Mouse (Mus musculus) adrenal gland, adult 8-10 months (tissue): ENCODE data around the gene Upk3a. TPM values are rescaled to one million over a fixed set of nuclear protein-coding genes. Genes with fewer than 3 reads are reported as not detected.
"Not testable (repeated sequence)": the region's sequence is repeated elsewhere in the genome, so short reads cannot be mapped to it uniquely, and the experiment has no call there.

Source experiments
- DNase-seq: peaks from one replicate; pipeline ENCODE4 v3.0.0; 2022
- total RNA-seq, 4 experiments: library from RNA; stranded (reverse); gene quantifications; 2 replicates each; pipeline ENCODE4 v1.2.4; 2022

Upk3a gene
- total RNA-seq, 4 experiments from 2014 or later = not detected

DNA sequence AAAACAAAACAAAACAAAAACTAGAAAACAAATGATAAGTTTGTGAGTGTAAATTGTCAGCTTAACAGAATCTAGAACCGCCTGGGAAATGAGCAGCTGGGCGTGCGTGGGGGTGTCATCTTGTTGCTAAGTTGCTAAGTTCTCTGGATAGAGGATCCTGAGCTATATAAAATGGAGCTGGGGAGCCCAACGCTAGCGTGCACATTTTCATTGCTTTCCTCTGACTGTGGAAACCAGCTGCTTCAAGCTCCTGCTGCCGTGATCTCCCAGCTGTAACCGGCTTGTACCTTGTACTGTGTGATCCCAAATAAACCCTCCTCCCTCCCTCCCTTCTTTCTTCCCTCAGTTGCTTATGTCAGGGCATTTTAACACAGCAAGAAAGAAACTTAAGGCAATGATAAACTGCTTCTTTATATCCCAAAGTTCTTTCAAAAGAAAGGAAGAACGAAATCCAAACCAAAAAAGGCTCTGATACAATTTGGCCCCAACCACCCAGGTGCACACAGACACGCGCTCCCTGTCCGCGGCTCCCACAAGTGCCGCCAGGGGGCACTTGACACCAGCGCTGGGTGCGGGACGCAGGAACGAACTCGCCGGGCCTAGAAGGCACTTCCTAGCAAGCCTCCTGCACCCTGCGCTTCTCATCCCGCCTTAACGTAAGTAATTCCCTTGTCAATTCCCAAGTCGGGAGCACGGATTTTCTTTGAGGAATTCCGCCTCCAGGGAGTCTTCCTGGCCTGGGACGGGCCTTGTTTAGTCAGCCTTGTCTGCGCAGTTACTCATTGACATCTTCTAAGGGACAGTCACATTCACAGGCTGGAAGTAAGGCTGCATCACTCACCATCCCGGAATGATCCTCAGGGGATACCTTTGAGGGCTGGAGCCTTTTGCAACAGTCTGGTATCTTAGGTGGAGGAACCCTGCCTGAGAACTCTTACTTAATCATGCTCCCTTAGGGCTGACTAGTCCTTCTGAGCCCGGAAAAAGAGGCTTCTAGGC lies 15.7 kb upstream of the Upk3a start:
- DNase-seq = peak; percentile 50

DNA sequence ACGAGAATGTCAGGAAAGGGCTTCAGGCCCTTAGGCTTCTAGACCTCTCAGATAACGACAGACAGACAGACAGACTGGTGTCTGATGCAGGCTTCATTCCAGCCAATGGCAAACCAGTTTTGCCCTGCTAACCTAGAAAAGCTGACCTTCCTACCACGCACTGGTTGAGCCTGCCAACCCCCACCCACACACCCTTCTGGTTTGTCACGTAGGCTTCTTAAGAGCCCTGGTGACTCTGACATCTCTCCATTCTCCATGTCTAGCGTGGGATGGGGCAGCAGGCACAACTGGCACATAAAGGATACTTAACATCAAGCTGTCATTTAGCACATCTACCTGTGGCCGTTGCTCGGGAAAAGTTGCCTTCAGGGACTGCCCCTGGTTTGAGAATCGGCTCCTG lies 7.3 kb upstream of the Upk3a start:
- no peak for DNase-seq

DNA sequence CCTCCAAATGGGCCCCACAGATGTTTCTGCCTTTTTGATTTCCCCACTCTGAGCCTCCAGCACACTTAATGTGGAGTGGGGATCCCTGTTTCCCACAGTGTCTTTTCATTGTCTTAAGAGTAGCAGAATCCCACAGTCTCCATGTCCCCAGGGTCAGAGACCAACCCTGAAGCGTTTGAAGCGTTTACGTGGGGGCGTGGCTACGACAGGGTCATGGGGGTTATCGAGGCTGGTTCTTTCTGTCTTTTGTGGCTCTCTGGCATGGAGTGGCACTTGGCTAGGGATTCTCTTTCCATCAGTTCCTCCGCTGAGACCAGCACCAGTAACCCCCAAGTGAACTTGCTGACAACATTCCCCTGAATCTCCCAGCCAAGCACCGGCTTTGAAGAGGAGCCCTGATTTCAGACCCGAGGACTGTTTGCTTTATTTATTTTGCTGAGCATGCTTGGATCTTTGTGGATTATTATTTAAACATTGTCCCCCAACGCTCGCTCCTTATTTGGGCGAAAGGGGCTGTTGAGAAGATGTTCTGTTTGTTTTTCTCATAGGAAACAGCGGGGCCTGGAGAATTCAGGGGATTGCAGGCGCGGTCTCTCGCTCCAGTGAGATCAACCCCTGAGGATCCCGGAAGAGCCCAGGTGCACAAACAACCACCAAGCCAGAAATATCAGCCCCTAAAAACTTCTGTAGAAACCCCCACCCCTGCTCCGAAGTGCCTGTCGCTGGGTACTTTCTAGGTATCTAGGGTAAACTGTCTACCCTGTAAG lies 4.9 kb upstream of the Upk3a start:
- DNase-seq = no peak

DNA sequence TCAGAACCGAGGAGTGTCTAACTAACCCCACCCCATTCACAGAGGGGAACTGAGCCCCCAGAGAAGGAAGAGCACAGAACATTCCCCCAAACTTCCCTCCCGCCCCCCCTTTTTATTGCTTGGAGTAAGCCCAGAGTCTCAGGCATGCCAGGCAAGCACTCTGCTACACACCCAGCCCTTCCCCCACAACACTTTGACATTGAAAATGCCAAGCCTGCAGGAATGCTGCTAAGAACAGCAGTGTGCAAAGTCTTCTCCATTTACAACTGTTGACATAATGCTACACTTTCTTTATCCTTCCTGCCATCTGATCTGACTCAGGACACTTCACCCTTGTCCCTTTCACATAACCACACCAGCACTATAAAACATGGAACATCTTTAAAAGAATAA lies 4.3 kb upstream of the Upk3a start:
- no peak for DNase-seq

DNA sequence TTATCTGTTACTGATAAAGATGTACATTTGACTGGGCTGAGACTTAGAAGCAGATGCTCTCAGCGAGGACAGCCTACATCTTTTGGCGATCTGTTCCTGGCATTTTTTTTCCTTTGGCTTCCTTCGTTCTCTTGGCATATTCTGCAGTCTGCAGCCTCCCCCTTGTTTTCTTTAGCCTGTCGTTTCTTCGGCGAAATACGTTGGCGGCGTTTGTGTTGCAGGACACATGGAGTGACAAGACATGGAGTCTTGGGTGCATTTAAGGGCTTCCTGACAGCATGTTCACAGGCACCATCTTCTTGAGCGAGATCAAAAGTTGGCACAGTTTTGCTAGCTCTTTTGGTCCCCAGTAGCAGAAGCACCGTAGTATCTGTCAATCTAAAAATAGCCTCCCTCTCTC lies 1.2 kb upstream of the Upk3a start:
- no peak for DNase-seq

DNA sequence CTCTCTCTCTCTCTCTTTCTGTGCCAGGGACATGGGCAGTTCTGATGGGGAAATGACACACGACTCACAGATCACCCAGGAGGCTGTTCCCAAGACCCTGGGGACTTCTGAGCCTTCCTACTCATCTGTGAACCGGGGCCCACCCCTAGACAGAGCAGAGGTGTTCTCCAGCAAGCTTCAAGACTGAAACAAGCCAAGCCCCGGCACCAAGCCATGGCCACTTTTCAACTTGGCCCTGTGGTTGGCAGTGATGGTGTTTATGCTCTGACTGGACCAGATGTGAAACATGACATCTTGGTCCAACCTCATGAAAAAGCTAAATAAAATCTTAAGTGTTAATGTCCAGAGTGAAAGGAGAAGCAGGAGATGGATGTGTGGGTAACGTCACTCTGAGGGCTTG lies 5.3 kb downstream of the Upk3a start:
- DNase-seq = no peak

DNA sequence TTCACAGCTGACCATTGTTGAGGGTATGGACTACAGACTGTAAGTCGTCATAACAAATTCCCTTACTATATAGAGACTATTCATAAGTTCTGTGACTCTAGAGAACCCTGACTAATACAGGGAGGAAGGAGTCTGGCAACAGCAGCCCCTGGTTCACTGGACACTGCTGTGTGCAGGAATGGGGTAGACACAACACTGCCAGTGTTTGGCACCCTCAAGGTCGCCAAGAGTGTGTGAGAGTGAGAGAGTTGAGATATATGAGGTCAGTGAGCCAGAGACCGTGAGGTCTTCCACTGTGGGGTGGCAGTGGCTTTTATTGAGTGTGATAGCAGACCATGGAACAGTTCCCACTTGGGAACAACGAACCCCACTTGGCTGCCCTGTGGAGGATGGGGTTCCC lies 9.3 kb downstream of the Upk3a start:
- DNase-seq = no peak

DNA sequence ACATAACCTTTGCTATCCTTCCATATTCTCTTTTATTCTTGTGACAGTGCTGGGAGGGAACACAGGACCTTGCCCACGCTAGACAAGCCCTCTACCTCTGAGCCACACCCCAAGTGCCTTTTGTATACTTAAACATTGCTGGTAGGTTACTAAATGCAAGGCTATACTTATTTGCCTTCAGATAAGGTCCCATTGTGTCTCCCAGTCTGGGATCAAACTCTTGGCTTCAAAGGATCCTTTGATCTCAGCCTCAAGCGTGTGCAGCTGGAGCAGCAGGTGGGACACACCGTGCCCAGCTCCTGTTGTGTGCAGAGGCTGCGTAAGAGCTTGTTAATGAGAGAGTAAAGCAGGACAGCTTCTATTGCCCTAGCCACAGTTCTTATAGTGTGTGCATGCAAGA lies 10.8 kb downstream of the Upk3a start:
- DNase-seq = no peak

DNA sequence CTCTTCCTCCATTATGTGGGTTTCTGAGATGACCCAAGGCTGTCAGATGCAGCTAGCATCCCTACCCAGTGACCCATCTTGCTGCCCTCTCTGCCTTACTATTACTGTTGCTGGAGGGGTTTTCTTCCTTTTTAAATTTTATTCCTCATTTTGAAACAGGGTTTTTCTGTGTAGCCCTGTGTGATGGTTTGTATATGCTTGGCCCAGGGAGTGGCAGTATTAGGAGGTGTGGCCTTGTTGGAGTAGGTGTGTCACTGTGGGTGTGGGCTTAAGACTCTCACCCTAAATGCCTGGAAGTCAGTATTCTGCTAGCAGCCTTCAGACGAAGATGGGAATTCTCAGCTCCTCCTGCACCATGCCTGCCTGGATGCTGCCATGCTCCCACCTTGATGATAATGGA lies 11.7 kb downstream of the Upk3a start, which contains the start of gene Fam118a:
TSS of gene Fam118a (plus strand) at position 301 of the 400 bp plus-strand sequence.
- DNase-seq = not testable (repeated sequence)

DNA sequence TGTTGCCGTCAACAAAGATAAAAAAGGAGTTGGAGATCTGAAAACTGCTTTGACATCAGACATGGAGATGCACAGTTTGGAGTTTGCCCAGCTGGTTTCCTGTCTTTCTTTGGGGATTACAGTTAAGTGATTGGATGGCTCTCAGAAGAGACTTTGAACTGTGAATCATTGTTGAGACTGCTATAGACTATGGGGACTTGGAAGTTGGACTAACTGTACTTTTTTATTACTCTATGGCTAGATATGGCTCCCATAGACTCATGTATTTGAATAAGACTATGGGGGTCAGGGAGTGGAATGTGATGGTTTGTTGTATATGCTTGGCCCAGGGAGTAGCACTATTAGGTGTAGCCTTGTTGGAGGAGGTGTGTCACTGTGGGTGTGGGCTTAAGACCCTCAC lies 13.7 kb downstream of the Upk3a start:
- not testable (repeated sequence) for DNase-seq

DNA sequence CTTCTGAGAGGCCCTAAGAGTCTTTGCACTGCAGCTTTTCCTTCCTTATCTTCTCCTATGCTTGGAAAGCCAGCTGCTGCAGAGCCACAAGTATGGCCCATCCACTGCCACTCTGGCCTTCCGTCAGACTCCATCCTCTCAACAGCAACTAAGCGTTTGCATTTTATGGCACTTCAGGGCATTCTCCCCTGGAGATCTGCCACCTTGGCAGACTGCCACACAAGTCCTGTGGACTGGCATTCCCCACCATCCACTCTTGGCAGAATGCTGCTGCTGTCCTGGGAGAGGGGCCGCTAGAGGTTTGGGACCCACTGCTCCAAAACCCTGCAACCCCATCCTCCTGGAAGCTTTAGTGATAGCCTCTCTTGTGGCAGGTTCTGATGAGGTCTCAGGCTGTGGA lies 14.9 kb downstream of the Upk3a start:
- no peak for DNase-seq

DNA sequence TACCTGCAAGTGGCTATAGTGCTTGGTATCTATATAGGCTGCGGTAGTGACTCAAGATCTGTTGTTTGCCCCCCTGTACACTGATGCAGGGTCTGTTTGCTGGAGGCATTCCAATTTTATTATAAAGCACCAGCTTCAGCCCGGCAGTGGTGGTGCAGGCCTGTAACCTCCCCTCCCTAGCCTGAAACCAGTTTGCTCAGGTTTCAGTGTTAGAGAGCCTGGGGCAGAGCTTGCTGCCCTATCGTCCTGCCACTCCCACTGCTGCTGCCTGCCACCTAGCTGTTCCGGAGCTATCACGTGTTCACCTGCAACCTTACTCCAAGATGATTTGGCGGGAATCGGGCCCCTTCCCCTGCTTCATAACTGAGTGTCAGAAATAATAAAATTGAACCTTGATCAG lies 17.0 kb downstream of the Upk3a start:
- DNase-seq = not testable (repeated sequence)

DNA sequence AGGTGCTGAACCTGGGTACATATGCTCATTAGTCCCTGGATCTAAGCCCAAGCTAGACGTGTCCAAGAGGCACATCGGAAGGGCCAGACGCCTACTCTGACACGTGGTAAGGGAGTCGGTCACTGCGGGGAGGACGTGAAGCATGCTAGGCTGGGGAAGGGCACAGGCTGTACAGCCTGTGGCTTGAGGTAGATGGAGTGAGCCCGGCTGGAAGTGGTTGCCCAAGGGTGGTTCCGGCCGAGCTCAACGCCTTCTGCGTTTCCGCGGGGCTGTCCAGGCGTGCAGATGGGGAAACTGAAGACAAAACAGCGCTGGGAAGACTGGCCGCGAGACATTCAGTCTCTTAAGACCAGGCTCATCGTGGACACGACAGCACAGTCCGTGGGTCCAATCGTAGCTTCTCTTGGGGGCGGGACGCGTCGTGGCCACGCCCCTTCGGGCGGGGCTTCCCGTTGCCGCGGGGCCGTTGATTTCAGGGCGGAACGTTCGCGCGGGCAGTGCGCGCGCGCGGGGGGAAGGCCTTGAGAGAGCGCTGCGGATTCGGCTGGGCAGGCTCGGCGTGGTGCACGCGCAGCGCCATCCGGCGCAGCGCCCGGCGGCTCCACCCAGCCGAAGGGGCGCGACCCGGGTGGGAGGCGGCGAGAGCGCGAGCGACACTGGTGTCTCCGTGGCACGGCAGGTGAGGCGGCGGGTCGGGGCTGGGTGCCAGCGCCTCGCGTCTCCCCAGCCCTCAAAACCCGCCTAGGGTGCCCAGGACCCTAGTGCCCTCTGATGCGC lies 19.8 kb downstream of the Upk3a start:
- DNase-seq = peak; percentile 97

DNA sequence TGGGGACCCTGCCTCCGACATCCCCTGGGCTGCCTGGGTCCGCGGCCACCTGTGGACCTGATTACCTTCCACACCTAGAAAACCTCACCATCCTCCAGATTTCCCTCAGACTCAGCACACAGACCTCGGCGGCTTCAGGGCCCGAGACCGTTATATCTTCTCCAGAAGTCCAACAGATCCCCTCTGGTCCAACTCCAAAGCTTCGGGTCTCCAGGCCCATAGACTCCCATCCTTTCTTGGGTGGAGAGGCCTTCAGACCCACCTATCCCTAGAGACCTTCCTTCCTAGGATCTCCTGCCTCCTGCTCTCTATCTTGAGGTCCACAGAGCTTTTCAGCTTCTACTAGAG lies 20.4 kb downstream of the Upk3a start:
- DNase-seq = no peak

DNA sequence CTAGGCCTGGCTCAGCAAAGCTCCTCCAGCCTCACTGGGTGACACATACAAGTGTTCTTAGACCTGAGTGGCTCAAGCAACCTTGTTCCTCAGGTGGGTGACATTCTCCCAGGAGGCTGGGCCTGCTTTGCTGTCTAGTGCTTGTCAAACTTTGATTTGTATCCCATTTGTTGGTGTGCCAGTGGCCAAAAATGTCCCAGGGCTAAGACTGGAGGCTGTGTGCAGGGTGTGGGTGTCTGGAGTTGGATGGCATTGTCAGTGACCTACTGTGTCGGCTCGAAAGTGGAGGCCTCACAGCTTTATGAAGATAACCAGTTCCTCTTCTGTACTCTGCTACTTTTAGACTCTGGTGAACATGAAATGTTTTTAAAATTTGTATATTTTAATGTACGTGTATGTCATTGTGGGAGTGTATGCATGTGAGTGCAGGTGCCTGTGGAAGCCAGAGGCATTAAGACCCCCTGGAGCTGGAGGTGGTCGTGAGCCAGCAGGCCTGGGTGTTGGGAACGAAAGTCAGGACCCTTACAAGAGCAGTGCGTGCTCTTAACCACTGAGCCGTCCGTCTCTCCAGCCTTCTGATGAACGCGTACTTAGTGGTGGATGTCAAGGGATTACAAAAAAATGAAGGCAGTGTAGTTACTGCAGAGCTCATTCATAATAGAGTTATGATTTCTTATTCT lies 24.7 kb downstream of the Upk3a start:
- DNase-seq = no peak

DNA sequence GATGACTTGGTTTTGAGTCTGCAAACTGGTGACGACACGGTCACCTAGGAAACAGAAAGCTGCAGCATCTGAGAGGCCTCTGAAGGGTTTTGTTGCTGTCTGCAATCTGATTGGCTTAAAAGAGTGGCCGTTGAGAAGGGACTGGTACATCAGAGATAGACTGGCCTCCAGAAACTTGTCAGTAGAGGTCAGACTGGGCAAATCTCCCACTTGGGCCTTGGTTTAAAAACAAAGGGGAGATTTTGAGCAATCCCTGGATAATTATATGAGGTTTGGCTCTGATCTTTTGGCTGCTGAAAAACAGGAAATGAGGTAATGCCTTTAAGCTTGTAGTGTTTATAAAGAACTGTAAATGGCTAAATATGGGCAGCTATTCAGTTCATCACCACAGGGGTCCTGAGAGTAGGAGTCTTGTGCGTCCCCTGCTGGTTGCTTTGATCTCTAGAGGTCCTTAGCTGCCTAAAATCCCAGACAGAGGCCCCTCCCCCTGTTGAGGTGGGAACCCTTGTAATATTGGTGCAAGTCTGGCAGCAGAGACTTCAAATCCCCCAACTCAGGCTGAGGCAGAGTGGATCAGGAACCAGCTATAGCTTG lies 25.5 kb downstream of the Upk3a start:
- peak; percentile 75 for DNase-seq

DNA sequence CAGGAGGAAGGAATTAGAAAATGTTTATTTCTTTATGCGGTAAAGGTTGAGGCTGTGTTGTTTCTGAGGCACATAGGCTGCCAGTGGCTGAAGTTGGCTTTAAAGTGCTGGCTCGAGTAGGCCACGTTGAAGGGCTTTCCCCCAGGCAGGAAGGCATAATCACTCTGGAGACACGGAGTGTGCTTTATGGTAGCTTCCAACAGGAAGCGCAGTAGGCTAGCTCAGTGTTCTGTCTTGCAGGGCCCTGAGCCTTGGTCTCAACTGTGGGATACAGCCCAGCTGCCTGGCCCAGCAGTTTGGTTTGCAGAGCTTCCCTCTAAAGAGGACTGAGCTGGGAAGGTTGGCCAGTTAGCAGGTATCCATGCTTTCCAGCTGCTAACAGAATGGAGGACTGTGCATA lies 26.2 kb downstream of the Upk3a start:
- DNase-seq = no peak

DNA sequence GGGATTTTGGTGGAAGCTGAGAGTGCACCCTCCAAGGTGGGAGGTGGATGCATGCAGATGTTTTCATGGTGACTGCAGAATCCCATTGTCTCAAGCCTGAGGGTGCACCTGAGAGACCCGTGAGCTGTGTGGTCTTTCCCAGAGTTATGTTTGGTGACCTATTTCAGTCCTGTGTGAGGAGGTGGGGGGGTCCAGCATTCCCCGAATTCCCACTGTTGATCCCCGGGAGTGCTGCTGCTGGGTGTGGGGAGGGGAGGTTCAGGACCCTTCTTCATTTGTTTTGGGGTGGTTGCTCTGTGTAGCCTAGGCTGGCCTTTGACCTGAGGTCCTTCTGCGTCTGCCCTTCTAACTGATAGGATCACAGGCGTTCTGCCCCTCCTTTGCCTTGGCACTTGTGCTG lies 26.8 kb downstream of the Upk3a start:
- no peak for DNase-seq

DNA sequence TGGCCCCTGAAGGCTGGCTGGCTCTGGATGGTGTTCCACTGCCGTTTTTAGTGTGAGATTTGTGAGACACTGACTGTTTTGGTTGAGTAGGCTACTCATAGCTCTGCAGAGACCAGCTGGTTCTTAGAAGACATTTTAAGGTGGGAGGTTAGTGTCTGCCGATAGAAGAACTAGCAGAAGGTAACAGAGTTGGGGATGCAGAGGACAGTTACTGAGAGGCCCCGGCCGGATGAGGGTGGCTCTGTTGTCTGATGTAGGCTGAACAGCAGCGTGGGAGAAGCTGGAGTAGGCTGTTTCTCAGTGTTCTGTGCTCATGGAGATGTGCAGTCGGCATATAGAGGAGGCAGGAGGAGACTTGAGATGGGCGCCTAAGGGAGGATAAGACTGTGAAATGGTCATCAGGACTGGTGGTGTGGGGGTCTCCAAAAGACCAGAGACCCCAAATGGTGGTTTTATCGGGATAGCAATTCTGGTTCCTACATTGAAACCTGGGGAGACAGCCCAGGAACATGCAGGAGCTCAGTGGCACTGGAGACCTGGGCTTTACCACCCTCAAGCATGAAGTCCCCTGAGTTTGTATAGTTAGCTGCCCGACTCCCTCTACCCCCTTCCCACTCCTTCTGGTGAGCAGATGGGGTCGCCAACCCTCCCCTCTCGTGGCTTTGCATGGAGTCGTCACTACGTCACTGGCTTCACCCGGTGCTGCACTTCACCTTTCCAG lies 29.4 kb downstream of the Upk3a start:
- no peak for DNase-seq

DNA sequence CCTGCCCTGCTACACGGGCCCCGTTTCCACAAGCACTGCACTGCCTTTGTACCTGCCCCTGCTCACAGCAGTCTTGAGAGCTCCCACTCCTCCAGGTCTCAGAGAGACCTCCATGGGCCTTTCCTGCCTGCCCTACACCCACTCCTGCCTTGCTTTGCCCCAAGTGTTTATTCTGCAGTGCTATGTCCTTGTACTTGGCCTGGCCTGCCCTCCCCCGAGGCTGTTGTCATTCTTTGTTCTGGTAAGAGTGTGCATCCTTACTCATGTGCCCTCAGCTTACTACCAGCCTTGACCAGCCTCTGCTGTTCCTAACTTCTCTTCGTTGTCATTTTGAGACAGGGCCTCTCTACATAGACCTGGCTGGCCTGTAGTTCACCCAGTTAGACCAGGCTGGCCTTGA lies 30.9 kb downstream of the Upk3a start:
- DNase-seq = peak; percentile 78

DNA sequence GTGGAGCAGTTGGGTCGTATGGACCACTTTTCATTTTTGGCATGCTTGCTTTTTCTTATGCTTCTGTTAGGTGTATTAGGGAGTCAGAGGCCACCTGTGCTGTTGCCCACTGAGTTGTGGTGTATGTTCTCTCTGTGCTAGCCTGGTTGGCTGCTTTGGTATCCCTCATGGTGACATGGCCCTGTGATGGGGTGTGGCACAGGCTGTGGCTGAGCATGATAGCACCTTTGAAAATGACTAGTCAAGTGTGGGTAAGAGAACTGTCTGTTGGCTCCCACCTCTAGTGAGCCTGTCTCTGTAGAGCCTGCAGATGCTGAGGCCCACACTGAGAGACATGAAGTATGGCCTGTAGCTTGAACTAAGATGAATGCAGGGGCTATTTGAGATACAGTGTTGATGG lies 32.8 kb downstream of the Upk3a start:
- no peak for DNase-seq
